Mouse (Mus musculus) C2C12 (cell line): ENCODE data around the gene 9530068E07Rik. TPM values are rescaled to one million over a fixed set of nuclear protein-coding genes. Genes with fewer than 3 reads are reported as not detected.

ENCODE experiments used
- H3K27me3 ChIP-seq: one replicate; pipeline ENCODE4 v1.6.1; 2011; ENCODE audit not compliant: control insufficient read depth, insufficient read depth, insufficient read length
- H3K36me3 ChIP-seq: one replicate; pipeline ENCODE4 v1.6.1; 2011; ENCODE audit not compliant: control insufficient read depth, insufficient read depth
- H3K4me3 ChIP-seq: one replicate; pipeline ENCODE4 v1.5.1; 2011; ENCODE audit warnings: mild to moderate bottlenecking, control low read depth; ENCODE audit not compliant: poor library complexity, insufficient read depth, severe bottlenecking
- H3K79me2 ChIP-seq: one replicate; pipeline ENCODE4 v1.6.1; 2011; ENCODE audit not compliant: control insufficient read depth, insufficient read depth
- H3K79me3 ChIP-seq: one replicate; pipeline ENCODE4 v1.6.1; 2011; ENCODE audit warnings: low read depth, control low read depth
- H3ac ChIP-seq: one replicate; pipeline ENCODE3; 2011; ENCODE audit warnings: low read depth; ENCODE audit not compliant: control insufficient read depth, insufficient read length
- CEBPB ChIP-seq: IDR thresholded peaks from one replicate; pipeline ENCODE4 v1.6.1; 2011; ENCODE audit warnings: low read depth, mild to moderate bottlenecking, control low read depth, moderate library complexity
- CTCF ChIP-seq: IDR thresholded peaks from one replicate; pipeline ENCODE4 v1.5.1; 2011; ENCODE audit not compliant: control insufficient read depth, insufficient read depth, insufficient read length
- FOSL1 ChIP-seq: IDR thresholded peaks from one replicate; pipeline ENCODE4 v1.8.0; 2011; ENCODE audit warnings: mild to moderate bottlenecking, low read length; ENCODE audit not compliant: poor library complexity, insufficient read depth, severe bottlenecking
- MAX ChIP-seq: IDR thresholded peaks from one replicate; pipeline ENCODE4 v1.6.1; 2011; ENCODE audit warnings: mild to moderate bottlenecking, control low read depth
- MYOD1 ChIP-seq: IDR thresholded peaks from one replicate; pipeline ENCODE4 v1.6.1; 2011; ENCODE audit warnings: low read depth; ENCODE audit not compliant: control insufficient read depth, insufficient read length
- MYOG ChIP-seq: IDR thresholded peaks from one replicate; pipeline ENCODE4 v1.6.1; 2011; ENCODE audit not compliant: control insufficient read depth, insufficient read length; ENCODE audit errors: extremely low read depth
- USF1 ChIP-seq: IDR thresholded peaks from one replicate; pipeline ENCODE4 v1.6.1; 2011; ENCODE audit warnings: low read depth, mild to moderate bottlenecking, control low read depth, moderate library complexity
- polyA plus RNA-seq: library from polyadenylated mRNA; unstranded; fragments of >200 nt; fragmentation: generic; extraction: Trizol; gene quantifications from one replicate; pipeline ENCODE4 v1.2.1, GENCODE M21; 2012; ENCODE audit warnings: missing spikeins

The 9530068E07Rik gene
- polyA plus RNA-seq, 1 experiment = 111 TPM

DNA sequence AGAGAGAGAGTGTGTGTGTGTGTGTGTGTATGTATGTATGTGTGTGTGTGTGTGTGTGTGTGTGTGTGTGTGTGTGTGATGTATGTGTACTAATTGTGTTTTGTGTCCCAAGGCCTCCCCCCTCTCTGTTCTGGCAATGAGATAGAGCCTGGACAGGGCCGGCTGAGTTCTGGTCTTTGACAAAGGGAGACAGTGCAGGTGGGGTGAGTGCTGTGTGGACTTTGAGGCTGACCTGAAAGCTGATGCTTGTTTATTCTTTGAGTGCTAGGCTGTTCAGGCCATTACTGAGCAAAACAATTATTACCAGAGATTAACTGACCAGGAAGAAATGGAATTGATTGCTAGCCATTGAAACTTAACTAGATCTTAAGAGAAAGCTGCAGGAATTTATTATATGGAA is 6.3 kb downstream of the 9530068E07Rik start:
- Histone ChIP-seq H3K79me3 (peaks cover 34% of the 10 kb centered on the region), H3K4me3 (no peak overlapping the region), H3K79me2 (peaks cover 50% of the 10 kb centered on the region), H3K36me3 (peaks cover 49% of the 10 kb centered on the region), H3K27me3 (no peaks in the 10 kb centered on the region), H3ac (no peak overlapping the region)
- TF ChIP-seq MYOD1 = no peak
- no peak for TF ChIP-seq CTCF
- no peak for TF ChIP-seq MAX
- TF ChIP-seq FOSL1 = no peak
- no peak for TF ChIP-seq MYOG
- TF ChIP-seq CEBPB = no peak
- TF ChIP-seq USF1 = no peak

DNA sequence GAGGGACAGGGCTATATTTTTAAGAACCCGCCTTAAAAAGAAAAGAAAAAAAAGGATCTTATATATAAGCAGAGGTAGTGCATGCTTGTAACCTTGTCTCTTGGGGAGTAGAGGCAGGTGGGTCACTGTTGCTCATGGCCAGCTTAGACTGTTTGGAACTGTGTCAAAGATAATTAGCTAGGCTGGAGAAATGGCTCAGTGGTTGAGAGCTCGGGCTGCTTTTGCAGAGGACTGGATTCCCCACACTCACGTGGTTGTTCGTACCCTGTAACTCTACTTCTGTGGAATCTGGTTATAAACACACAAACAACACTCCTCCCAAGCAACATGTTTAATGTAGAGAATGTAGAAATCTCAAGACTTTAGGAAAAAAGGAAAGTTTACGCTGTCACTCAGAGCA is 8.0 kb downstream of the 9530068E07Rik start:
- H3K27me3 ChIP-seq = no peaks in the 10 kb centered on the region
- H3K79me2 ChIP-seq = peaks cover 33% of the 10 kb centered on the region
- no peak overlapping the region for H3ac ChIP-seq
- TF ChIP-seq CEBPB (no peak), MAX (no peak), MYOD1 (no peak), MYOG (no peak), USF1 (no peak), CTCF (no peak), FOSL1 (no peak)
- H3K79me3 ChIP-seq = peaks cover 19% of the 10 kb centered on the region
- peaks cover 65% of the 10 kb centered on the region for H3K36me3 ChIP-seq
- H3K4me3 ChIP-seq = no peak overlapping the region

DNA sequence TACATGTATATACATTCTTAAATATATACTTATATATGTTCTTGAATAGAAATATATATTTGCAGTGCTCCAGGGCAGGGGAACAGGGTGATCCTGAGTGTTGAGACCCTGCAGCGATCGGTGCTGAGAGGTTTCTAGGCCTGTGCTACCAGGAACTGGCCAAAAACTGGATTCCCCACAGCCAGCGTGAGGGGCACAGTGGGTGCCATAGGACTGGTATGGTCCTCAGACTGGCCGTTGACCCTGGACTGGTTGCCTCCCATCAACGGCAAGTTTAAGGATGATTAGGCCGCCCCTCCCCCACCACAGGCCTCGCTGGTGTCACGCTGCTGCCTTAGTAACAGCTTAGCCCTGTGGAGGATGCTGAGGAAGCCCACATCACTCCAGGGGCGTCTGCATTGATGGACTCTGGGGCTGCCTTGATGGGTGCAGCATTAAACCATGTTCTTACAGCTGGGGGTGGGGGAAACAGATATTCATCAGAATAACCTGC is 9.0 kb downstream of the 9530068E07Rik start:
- Histone ChIP-seq H3K4me3 (no peak overlapping the region), H3K79me2 (peaks cover 23% of the 10 kb centered on the region), H3K36me3 (peaks cover 65% of the 10 kb centered on the region), H3K27me3 (no peaks in the 10 kb centered on the region), H3ac (no peak overlapping the region), H3K79me3 (peaks cover 8% of the 10 kb centered on the region)
- TF ChIP-seq MAX = no peak
- no peak for TF ChIP-seq MYOD1
- TF ChIP-seq CTCF = no peak
- no peak for TF ChIP-seq USF1
- no peak for TF ChIP-seq CEBPB
- no peak for TF ChIP-seq FOSL1
- no peak for TF ChIP-seq MYOG

DNA sequence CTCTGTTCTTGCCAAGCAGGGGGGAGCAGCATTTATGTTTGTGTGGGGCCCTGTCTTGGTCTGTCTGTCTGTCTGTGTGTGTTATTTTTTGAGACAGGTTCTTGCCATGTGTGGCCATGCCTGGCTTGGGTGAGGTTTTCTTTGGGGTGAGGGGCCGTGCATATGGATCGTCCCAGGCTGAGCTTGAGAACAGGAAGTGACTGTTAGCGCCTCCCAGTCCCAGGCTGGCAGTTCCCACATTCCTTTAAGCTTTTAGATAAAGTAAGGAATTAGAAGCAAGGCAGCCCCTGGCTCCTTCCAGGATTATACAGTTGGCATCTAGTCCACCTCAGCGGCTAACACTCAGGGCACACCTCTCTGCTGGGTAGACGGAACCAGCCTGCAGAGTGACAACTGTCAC is 13.1 kb downstream of the 9530068E07Rik start:
- Histone ChIP-seq H3K27me3 (no peaks in the 10 kb centered on the region), H3K79me2 (no peaks in the 10 kb centered on the region), H3K4me3 (no peak overlapping the region), H3ac (no peak overlapping the region), H3K79me3 (no peaks in the 10 kb centered on the region), H3K36me3 (peaks cover 45% of the 10 kb centered on the region)
- TF ChIP-seq MAX = no peak
- no peak for TF ChIP-seq CEBPB
- TF ChIP-seq MYOD1 = no peak
- no peak for TF ChIP-seq MYOG
- no peak for TF ChIP-seq USF1
- TF ChIP-seq FOSL1 = no peak
- TF ChIP-seq CTCF = no peak

DNA sequence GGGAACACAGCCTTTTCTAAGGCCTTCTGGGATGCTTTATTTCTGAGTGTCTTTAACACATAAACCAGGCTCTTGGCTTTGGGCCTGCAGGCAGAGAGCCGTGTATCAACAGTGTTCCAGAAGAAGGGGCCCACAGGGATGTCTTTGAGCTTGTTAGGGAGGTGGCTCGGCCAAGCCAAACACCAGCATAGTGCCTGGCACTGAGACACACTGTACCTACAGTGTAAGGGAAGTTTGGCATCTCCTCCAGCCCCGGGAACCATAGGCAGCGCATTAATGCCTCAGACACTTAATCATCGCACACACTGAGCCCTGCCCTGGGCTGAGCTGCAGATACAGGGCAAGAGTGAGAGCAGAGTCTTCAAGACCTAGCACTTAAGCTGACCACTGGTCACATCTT is 22.1 kb downstream of the 9530068E07Rik start:
- H3K4me3 ChIP-seq = no peak overlapping the region
- no peaks in the 10 kb centered on the region for H3K79me3 ChIP-seq
- TF ChIP-seq MAX (no peak), CTCF (no peak), USF1 (no peak), FOSL1 (no peak), MYOD1 (no peak), CEBPB (no peak), MYOG (no peak)
- no peaks in the 10 kb centered on the region for H3K36me3 ChIP-seq
- no peak overlapping the region for H3ac ChIP-seq
- no peaks in the 10 kb centered on the region for H3K79me2 ChIP-seq
- H3K27me3 ChIP-seq = peaks cover 5% of the 10 kb centered on the region

DNA sequence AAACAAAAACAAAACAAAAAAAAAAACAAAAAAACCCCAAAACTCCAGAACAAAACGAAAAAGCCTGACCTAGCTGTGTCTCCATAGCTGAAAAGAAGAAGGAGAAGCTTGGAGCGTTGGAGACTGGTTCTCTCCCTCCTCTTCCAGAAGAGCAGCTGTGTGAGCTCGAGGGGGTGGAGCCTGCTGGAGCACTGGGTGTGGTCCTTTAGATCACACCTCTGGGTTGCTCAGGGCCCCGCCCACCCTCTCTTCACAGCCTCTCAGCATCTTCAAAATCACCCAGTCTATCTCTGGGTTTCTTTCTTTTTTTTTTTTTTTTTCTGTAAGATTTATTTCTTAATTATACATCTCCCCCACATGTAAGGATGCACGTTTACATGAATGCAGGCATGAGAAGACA is 23.0 kb downstream of the 9530068E07Rik start:
- H3K4me3 ChIP-seq = no peak overlapping the region
- H3K79me3 ChIP-seq = no peaks in the 10 kb centered on the region
- H3K36me3 ChIP-seq = no peaks in the 10 kb centered on the region
- H3ac ChIP-seq = no peak overlapping the region
- TF ChIP-seq FOSL1 (no peak), MYOD1 (no peak), CTCF (no peak), CEBPB (no peak), MYOG (no peak), USF1 (no peak), MAX (no peak)
- peaks cover 7% of the 10 kb centered on the region for H3K27me3 ChIP-seq
- H3K79me2 ChIP-seq = no peaks in the 10 kb centered on the region
